Mouse (Mus musculus) limb, embryonic 15.5 days (tissue): ENCODE results near the gene Galnt18. TPM values are rescaled to one million over a fixed set of nuclear protein-coding genes. Genes with fewer than 3 reads are reported as not detected.

Source experiments
- ATAC-seq: fragments of 200-750 bp; cut with Nextera tagmentation; 2 replicates; pipeline ENCODE4 v1.8.0; 2017; ENCODE audit warnings: low read depth, moderate TSS enrichment; ENCODE audit not compliant: insufficient number of reproducible peaks, low FRiP score, low TSS enrichment
- H3K27ac ChIP-seq: fragments of 300-500 bp; sonication (generic); 2 replicates; pipeline ENCODE4 v1.5.1; 2015; ENCODE audit warnings: moderate library complexity, mild to moderate bottlenecking, inconsistent platforms
- H3K27me3 ChIP-seq: fragments of 300-500 bp; sonication (generic); 2 replicates; pipeline ENCODE4 v1.6.1; 2015; ENCODE audit warnings: inconsistent platforms
- H3K36me3 ChIP-seq: fragments of 300-500 bp; sonication (generic); 2 replicates; pipeline ENCODE4 v1.6.1; 2015; ENCODE audit warnings: inconsistent platforms
- H3K4me1 ChIP-seq: fragments of 300-500 bp; sonication (generic); 2 replicates; pipeline ENCODE4 v1.6.1; 2015; ENCODE audit warnings: inconsistent platforms
- H3K4me2 ChIP-seq: fragments of 300-500 bp; sonication (generic); 2 replicates; pipeline ENCODE4 v1.6.1; 2015; ENCODE audit warnings: mild to moderate bottlenecking, inconsistent platforms
- H3K4me3 ChIP-seq: fragments of 300-500 bp; sonication (generic); 2 replicates; pipeline ENCODE4 v1.5.1; 2015; ENCODE audit warnings: mild to moderate bottlenecking, inconsistent platforms
- H3K9ac ChIP-seq: fragments of 300-500 bp; sonication (generic); 2 replicates; pipeline ENCODE4 v1.6.1; 2015; ENCODE audit warnings: inconsistent platforms
- H3K9me3 ChIP-seq: fragments of 300-500 bp; sonication (generic); 2 replicates; pipeline ENCODE4 v1.6.1; 2016; ENCODE audit warnings: inconsistent platforms
- WGBS: fragments of 180-500 bp; shearing (Covaris S2); methylation state at CpG from one replicate; pipeline ENCODE4 v1.1.7; 2015; 5-methylcytosine and 5-hydroxymethylcytosine counted together
- polyA plus RNA-seq: library from polyadenylated mRNA; unstranded; fragments of >200 nt; fragmentation: Nextera tagmentation; extraction: Ambion mirVana; gene quantifications from 2 replicates; pipeline ENCODE4 v1.2.1, GENCODE M21; 2015

Galnt18 gene
- polyA plus RNA-seq, 1 experiment from 2014 or later: 26.6 TPM

DNA sequence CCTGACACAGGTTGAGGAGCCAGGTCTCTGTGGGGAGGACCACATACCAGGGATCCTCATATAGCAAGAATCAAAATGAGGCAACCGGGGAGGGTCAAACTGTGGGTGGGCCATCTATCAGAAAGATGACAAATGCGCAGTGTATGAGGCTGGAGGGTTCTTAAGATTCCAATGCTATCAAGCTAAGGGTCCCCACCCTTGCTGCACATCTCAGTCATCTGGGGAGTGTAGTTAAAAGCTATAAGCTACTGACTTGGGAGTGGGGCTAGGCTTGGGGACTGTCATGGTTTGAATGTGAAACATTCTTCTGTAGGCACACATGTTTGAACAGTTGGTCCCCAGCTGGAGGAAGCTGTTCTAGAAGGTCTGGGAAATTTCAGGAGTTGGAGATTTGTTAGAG, 288.2 kb downstream of the Galnt18 start:
- ATAC-seq: no peak
- WGBS: 74% methylated on average over 2 of the region's 2 CpGs
- H3K27me3 ChIP-seq: no peaks in the 10 kb centered on the region
- 0 out of 2 replicates have a peak, but pooled peaks cover 4% of the 10 kb centered on the region for H3K4me1 ChIP-seq
- no peak overlapping the region for H3K4me3 ChIP-seq
- no peak overlapping the region for H3K4me2 ChIP-seq
- H3K9me3 ChIP-seq: no peaks in the 10 kb centered on the region
- no peak overlapping the region for H3K27ac ChIP-seq
- H3K36me3 ChIP-seq: no peaks in the 10 kb centered on the region
- no peak overlapping the region for H3K9ac ChIP-seq

DNA sequence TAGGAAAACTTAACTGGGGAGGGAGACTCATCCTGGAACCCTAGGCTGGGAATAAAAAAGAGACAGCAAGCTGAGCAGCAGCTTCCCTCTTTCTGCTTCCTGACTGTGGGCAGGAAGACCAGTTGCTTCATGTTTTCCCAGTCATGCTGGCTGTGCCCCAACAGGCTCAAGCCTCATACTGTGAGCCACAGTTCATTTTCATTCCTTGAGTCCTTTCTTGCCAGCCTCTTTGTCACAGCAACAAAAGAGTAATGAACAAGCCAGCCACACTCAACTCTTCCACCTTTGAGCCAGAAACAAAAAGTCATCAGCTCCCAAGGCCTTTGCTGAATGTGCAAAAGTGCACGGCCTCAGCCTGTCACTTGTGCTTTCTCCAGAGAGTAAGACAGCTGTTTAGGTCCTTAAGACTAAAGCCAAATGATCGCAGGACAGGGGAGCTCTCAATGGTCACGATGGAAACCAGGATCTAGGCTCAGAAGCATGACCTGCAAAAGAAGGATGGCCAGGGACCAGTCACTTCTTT, 292.9 kb downstream of the Galnt18 start:
- Histone ChIP-seq H3K4me3 (no peak overlapping the region), H3K4me1 (peaks cover 9% of the 10 kb centered on the region), H3K9ac (no peak overlapping the region), H3K27ac (no peak overlapping the region), H3K4me2 (no peak overlapping the region), H3K27me3 (no peaks in the 10 kb centered on the region), H3K36me3 (no peaks in the 10 kb centered on the region), H3K9me3 (no peaks in the 10 kb centered on the region)
- no peak for ATAC-seq
- 73% methylated on average over 3 of the region's 3 CpGs for WGBS

DNA sequence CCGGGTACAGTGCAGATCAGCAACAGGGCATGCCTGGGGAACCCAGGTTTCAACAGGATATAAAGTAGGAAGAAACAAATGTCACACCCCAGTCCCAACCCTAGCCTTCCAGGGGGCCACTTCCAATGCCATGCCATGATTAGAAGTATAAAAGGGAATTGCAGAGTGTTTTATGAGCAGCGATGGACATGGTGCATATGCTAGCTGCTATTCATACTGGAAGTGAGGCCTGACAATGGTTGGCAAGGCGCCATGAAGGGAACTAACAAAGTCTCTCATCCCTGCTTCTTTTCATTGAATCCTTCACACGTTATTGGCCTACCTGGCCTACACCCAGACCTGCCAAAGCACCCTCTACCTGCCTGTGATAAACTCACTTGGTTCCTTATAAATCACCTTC, 295.9 kb downstream of the Galnt18 start:
- 72% methylated on average over 4 of the region's 4 CpGs for WGBS
- no peak overlapping the region for H3K9ac ChIP-seq
- no peak for ATAC-seq
- H3K9me3 ChIP-seq: no peaks in the 10 kb centered on the region
- no peak overlapping the region for H3K4me3 ChIP-seq
- H3K4me2 ChIP-seq: no peak overlapping the region
- H3K4me1 ChIP-seq: peaks cover 9% of the 10 kb centered on the region
- H3K27me3 ChIP-seq: no peaks in the 10 kb centered on the region
- H3K27ac ChIP-seq: no peak overlapping the region
- H3K36me3 ChIP-seq: no peaks in the 10 kb centered on the region

DNA sequence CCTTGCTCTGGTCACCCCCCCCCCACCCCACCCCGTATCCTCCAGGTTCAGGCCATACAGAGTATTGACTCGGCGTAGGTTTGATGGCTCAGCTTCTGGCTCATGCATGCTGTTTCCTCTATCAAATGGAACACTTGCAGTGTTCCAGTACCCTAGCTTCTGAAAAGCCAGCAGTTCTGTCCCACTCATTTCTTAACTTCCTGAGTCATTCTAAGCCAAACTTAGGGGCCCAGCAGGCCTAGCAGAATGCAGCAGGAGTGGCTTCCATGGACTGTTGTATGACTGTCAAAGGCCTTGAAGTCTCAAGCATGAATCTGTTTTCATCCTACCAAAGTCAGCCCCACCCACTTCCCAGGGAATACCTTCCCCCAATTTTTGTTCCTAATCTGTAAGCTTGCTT, 296.5 kb downstream of the Galnt18 start:
- Histone ChIP-seq H3K36me3 (no peaks in the 10 kb centered on the region), H3K9ac (no peak overlapping the region), H3K27me3 (no peaks in the 10 kb centered on the region), H3K27ac (no peak overlapping the region), H3K4me1 (peaks cover 9% of the 10 kb centered on the region), H3K9me3 (no peaks in the 10 kb centered on the region), H3K4me3 (no peak overlapping the region), H3K4me2 (no peak overlapping the region)
- ATAC-seq: no peak
- 95% methylated on average over 3 of the region's 3 CpGs for WGBS

DNA sequence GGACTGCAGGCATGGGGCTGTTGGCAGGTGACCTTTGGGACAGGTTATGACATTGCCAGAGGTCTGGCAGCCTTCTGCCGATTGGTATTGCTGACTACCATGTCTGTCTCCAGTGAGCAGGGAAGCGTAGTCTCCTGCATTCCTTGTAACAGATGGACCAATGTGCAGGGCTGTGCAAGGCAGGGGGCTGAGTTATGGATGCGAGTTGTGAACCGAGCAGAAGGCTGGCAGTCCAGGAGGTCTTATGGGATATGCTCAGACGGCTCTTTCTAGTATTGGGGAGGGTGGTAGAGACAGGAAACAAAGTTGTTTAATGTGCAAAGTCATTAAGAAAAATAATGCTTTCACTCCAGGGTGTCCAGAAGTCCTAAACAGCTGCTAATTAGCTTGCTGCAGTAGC, 312.1 kb downstream of the Galnt18 start:
- ATAC-seq: no peak
- Histone ChIP-seq H3K9me3 (no peaks in the 10 kb centered on the region), H3K4me3 (no peak overlapping the region), H3K27me3 (no peaks in the 10 kb centered on the region), H3K4me1 (no peaks in the 10 kb centered on the region), H3K36me3 (0 out of 2 replicates have a peak, but pooled peaks cover 3% of the 10 kb centered on the region), H3K9ac (no peak overlapping the region), H3K4me2 (no peak overlapping the region), H3K27ac (no peak overlapping the region)
- WGBS: 38% methylated on average over 5 of the region's 5 CpGs

DNA sequence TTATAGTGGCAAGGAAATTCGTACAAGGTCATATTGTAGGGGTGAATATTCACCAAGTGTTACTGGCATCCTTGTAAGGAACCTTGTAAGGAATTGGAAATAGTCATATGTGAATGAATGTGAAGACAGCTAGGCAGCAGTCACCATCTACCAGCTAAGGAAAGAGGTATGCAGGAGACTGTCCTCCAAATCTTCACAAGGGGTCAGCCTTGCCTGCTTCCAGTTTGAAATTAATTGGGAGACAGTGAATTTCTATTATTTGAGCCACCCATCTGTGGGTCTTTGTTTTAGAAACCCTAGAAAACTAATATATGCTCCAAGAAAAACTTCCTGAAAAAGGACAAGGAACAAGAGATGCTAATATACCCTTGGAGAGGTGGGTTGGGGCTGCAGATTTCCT, 313.1 kb downstream of the Galnt18 start:
- H3K36me3 ChIP-seq: 0 out of 2 replicates have a peak, but pooled peaks cover 3% of the 10 kb centered on the region
- H3K9me3 ChIP-seq: no peaks in the 10 kb centered on the region
- H3K4me3 ChIP-seq: no peak overlapping the region
- WGBS: 74% methylated on average over 1 of the region's 1 CpGs
- ATAC-seq: no peak
- no peak overlapping the region for H3K9ac ChIP-seq
- H3K4me2 ChIP-seq: no peak overlapping the region
- H3K27ac ChIP-seq: no peak overlapping the region
- H3K27me3 ChIP-seq: no peaks in the 10 kb centered on the region
- H3K4me1 ChIP-seq: no peaks in the 10 kb centered on the region

DNA sequence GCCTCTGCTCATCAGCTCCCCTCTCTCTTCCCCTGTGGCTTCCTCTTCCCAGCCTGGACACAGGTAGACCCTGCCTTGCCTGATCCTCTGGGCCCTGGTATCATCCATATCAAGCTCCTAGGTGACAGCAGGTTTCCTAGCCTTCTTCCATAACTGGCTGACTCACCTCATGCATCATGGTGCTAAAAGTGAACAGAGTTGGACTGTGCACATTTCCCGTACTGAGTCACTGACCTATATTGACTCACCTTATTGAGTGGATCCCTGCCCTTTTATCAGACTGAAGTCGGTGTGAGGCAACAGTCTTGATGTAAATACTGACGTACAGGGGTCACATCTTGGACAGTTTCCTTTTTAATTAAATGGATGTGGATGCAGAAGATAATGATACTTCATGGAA, 313.7 kb downstream of the Galnt18 start:
- 0 out of 2 replicates have a peak, but pooled peaks cover 3% of the 10 kb centered on the region for H3K36me3 ChIP-seq
- no peak for ATAC-seq
- no peak overlapping the region for H3K4me3 ChIP-seq
- H3K27me3 ChIP-seq: no peaks in the 10 kb centered on the region
- no peak overlapping the region for H3K4me2 ChIP-seq
- no peak overlapping the region for H3K27ac ChIP-seq
- no peaks in the 10 kb centered on the region for H3K9me3 ChIP-seq
- H3K4me1 ChIP-seq: no peaks in the 10 kb centered on the region
- 83% methylated on average over 3 of the region's 3 CpGs for WGBS
- no peak overlapping the region for H3K9ac ChIP-seq

DNA sequence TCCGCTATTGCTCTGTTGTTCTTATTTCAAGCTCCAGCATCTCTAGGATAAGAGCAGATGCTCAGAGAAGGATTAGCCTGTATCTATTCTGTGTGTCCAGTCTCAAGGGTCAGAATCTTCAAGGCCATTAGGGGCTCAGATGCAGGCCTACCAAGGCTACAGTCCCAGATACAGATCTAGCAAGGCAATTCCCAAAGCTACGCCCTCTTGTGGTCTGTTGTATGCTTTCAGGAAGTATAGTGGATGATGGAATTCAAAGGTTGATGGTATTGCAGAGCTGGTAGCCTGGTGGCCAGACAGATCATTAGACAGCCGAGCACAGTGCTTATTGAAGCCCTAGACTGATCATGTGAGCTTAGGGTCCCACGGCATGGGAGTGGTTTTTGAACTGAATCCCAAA, 320.1 kb downstream of the Galnt18 start:
- no peak overlapping the region for H3K4me2 ChIP-seq
- H3K27ac ChIP-seq: no peak overlapping the region
- no peaks in the 10 kb centered on the region for H3K27me3 ChIP-seq
- H3K9ac ChIP-seq: no peak overlapping the region
- 82% methylated on average over 4 of the region's 4 CpGs for WGBS
- H3K4me1 ChIP-seq: no peaks in the 10 kb centered on the region
- no peak for ATAC-seq
- H3K4me3 ChIP-seq: no peak overlapping the region
- no peaks in the 10 kb centered on the region for H3K36me3 ChIP-seq
- H3K9me3 ChIP-seq: no peaks in the 10 kb centered on the region

DNA sequence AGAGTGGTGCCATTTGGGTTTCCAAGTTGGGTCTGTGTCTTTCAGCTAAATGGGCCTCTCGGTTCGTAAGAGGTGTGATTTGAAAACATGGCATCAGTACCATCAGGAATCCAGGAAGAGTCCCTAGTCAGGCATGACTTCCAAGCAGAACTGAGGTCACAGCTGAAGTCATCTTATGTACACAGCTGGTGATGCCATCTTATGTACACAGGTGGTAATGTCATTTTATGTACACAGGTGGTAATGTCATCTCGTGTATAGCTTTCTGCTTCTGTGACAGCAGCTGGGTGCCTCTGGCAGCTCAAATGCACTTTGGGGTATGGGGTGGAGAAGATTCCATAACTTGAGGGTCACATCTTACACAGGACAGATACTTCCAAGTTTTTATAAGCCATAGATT, 323.8 kb downstream of the Galnt18 start:
- no peak overlapping the region for H3K9ac ChIP-seq
- no peaks in the 10 kb centered on the region for H3K36me3 ChIP-seq
- 69% methylated on average over 3 of the region's 3 CpGs for WGBS
- H3K4me1 ChIP-seq: no peaks in the 10 kb centered on the region
- no peak overlapping the region for H3K27ac ChIP-seq
- H3K9me3 ChIP-seq: no peaks in the 10 kb centered on the region
- ATAC-seq: no peak
- H3K27me3 ChIP-seq: no peaks in the 10 kb centered on the region
- H3K4me3 ChIP-seq: no peak overlapping the region
- no peak overlapping the region for H3K4me2 ChIP-seq

DNA sequence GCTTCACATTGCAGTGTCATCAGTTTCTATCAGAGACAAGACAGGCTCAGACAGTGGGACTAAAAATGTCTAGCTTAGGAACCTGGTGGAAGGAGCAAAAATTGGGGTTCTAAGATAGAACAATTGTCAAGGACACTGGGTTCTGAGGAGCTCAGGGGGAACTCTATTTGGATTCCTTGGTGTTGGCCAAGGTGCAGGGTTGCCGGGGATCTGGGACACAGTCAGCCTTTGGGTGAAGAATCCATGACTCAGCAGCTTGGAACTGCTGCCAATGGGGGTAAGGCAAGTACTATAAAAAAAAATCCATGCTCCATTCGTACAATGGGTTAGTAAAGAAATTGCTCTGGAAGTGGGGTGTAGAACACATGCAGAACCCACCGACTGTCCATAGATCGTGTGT, 324.2 kb downstream of the Galnt18 start:
- no peak overlapping the region for H3K27ac ChIP-seq
- H3K4me3 ChIP-seq: no peak overlapping the region
- 82% methylated on average over 4 of the region's 4 CpGs for WGBS
- no peak overlapping the region for H3K9ac ChIP-seq
- ATAC-seq: no peak
- peaks cover under 1% of the 10 kb centered on the region; the same call in 1 of the 2 replicates for H3K4me1 ChIP-seq
- no peaks in the 10 kb centered on the region for H3K36me3 ChIP-seq
- H3K4me2 ChIP-seq: no peak overlapping the region
- no peaks in the 10 kb centered on the region for H3K27me3 ChIP-seq
- no peaks in the 10 kb centered on the region for H3K9me3 ChIP-seq

DNA sequence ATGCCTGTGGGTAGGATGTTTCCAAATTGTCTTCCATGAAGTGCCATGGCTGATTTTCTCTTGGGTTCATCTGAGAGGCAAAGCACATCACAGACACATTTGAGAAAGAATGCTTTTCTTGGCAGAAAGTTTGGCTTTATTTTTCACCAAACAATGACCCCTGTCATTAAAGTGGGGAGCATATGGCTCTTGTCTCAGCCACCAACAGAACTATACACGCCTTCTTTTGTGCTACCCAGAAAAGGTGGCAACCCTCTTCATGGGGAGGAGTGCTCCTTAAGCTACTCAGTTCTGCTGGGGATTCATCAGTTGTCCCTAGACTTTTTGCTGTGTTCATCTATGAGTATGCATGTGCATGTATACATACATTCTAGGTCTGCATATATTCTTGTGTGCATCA, 327.8 kb downstream of the Galnt18 start:
- H3K27ac ChIP-seq: no peak overlapping the region
- no peaks in the 10 kb centered on the region for H3K9me3 ChIP-seq
- no peak overlapping the region for H3K4me3 ChIP-seq
- ATAC-seq: no peak
- H3K27me3 ChIP-seq: no peaks in the 10 kb centered on the region
- no peaks in the 10 kb centered on the region for H3K36me3 ChIP-seq
- WGBS: 53% methylated on average over 1 of the region's 1 CpGs
- no peak overlapping the region for H3K4me2 ChIP-seq
- no peak overlapping the region for H3K9ac ChIP-seq
- H3K4me1 ChIP-seq: peaks cover 3% of the 10 kb centered on the region; the same call in 1 of the 2 replicates

DNA sequence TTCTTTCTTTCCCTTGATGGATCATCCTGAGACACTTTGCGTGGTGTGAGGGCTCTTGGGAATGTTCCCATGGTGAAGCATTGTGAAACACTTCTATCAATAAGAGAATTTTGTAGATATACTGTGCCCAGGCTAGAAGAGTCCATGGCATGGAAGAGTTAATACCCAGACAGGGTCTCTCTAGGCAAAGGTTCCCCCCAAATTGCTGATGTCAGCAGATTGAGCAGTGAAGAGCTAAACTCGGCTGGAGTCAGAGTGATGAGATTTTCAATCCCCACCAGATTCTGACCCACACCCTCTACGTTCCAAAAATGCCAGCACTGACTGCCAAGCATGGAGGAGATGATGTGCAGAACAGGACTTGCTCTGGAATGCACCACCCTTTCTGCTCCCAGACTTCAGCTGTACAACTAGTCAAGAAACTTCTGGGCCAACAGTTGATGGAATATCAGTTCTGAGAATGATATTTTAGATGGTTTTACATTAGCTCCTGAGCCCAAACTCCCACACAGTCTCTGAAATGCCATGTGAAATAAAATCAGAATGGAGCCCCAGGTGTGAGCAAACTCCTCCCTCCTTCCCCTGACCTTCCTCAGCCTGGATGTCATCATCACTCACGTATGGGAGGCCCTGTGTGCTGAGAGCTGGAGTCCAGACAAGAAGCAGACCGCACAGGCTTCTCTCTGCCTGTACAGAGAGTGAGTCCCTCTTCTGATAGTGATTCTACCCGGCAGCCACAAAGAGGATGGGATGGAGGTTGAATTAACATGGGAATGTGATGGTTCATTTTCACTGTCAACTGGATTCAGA, 329.3 kb downstream of the Galnt18 start:
- Histone ChIP-seq H3K27ac (no peak overlapping the region), H3K9me3 (no peaks in the 10 kb centered on the region), H3K36me3 (no peaks in the 10 kb centered on the region), H3K4me1 (peaks cover 3% of the 10 kb centered on the region; the same call in 1 of the 2 replicates), H3K27me3 (no peaks in the 10 kb centered on the region), H3K4me3 (no peak overlapping the region), H3K4me2 (no peak overlapping the region), H3K9ac (no peak overlapping the region)
- no peak for ATAC-seq
- WGBS: 49% methylated on average over 6 of the region's 6 CpGs
